Mouse (Mus musculus) Muller cell, postnatal 12 days (primary cell): ENCODE results near the gene Grik4.

Source experiments
- DNase-seq: peaks from one replicate; pipeline ENCODE4 v3.0.0-alpha.2; 2015; ENCODE audit errors: inconsistent ontology term

The Grik4 gene

GRCm38 (mm10) chr9:42578106-42578505 lies 366.2 kb downstream of the Grik4 start:
- peak; percentile 13 for DNase-seq

GRCm38 (mm10) chr9:42573616-42574350 lies 370.5 kb downstream of the Grik4 start:
- DNase-seq = no peak

- peak; percentile 87 for DNase-seq
These were observed 371.1 kb downstream of the Grik4 start for GRCm38 (mm10) chr9:42573180-42573579.

- DNase-seq = no peak
These were observed 378.4 kb downstream of the Grik4 start for GRCm38 (mm10) chr9:42565921-42566320.

- no peak for DNase-seq
These were observed 389.1 kb downstream of the Grik4 start for GRCm38 (mm10) chr9:42555186-42555585.

- DNase-seq = peak; percentile 91
These were observed 394.2 kb downstream of the Grik4 start for GRCm38 (mm10) chr9:42550116-42550515.

GRCm38 (mm10) chr9:42548981-42549380 lies 395.3 kb downstream of the Grik4 start:
- DNase-seq = no peak

GRCm38 (mm10) chr9:42544521-42544920 lies 399.8 kb downstream of the Grik4 start:
- DNase-seq = no peak

- DNase-seq = no peak
These were observed 410.8 kb downstream of the Grik4 start for GRCm38 (mm10) chr9:42533491-42533890.

GRCm38 (mm10) chr9:42533041-42533440 lies 411.3 kb downstream of the Grik4 start:
- no peak for DNase-seq

GRCm38 (mm10) chr9:42531951-42532350 lies 412.3 kb downstream of the Grik4 start:
- no peak for DNase-seq

- DNase-seq = no peak
These were observed 413.8 kb downstream of the Grik4 start for GRCm38 (mm10) chr9:42530221-42531152.

- peak; percentile 67 for DNase-seq
These were observed 423.7 kb downstream of the Grik4 start for GRCm38 (mm10) chr9:42520587-42521084.

GRCm38 (mm10) chr9:42518163-42518562 lies 426.1 kb downstream of the Grik4 start:
- no peak for DNase-seq

GRCm38 (mm10) chr9:42513159-42513558 lies 431.1 kb downstream of the Grik4 start:
- no peak for DNase-seq

GRCm38 (mm10) chr9:42512312-42512711 lies 432.0 kb downstream of the Grik4 start:
- no peak for DNase-seq

- DNase-seq = no peak
These were observed 436.1 kb downstream of the Grik4 start for GRCm38 (mm10) chr9:42508235-42508634.

GRCm38 (mm10) chr9:42507709-42508108 lies 436.6 kb downstream of the Grik4 start, which contains the start of gene Tbcel:
Tbcel (minus strand) TSS chr9:42507809.
- DNase-seq = no peak

GRCm38 (mm10) chr9:42507022-42507421 lies 437.3 kb downstream of the Grik4 start:
- DNase-seq = no peak

GRCm38 (mm10) chr9:42504971-42505510 lies 439.3 kb downstream of the Grik4 start:
- DNase-seq = peak; percentile 4

- peak; percentile 8 for DNase-seq
These were observed 439.7 kb downstream of the Grik4 start for GRCm38 (mm10) chr9:42504559-42504958.

GRCm38 (mm10) chr9:42503709-42504108 lies 440.6 kb downstream of the Grik4 start:
- no peak for DNase-seq
